Mouse (Mus musculus) spleen, adult 2 months (tissue): ENCODE data around the gene Rhoh.

Source experiments
- CTCF ChIP-seq: fragments of 200-500 bp; IDR thresholded peaks from 2 replicates; pipeline ENCODE4 v1.5.1; 2011; ENCODE audit warnings: mild to moderate bottlenecking, inconsistent platforms; ENCODE audit not compliant: insufficient read depth, insufficient read length, insufficient replicate concordance; ENCODE audit errors: extremely low read depth
- POLR2A ChIP-seq: fragments of 200-500 bp; IDR thresholded peaks from 2 replicates; pipeline ENCODE4 v1.6.1; 2011; ENCODE audit warnings: low read depth, low read length, inconsistent platforms

DNA sequence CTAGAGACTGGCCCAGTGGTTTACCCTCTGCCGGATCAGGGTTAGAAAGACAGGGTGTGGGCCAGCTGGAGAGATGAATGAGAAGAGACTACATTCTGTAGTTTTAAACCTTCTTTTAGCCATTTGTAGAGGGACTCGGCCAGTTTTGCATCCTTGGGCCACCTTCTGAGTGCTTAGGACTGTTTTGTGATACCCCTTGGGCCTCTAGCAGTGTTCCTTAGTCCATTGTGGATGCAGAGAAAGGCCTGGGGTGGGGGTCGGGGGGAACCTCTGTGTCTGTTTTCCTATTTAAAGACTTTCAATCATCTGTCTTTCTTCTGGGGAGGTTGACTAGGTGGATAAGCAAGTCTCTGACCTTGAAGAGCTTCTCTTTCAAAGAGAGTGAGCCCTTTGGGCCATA is 3.9 kb downstream of the Rhoh start:
- TF ChIP-seq CTCF (no peak), POLR2A (no peak)
